Mouse (Mus musculus) kidney, postnatal 14 days (tissue): ENCODE results near the gene Abcc3.
"Not testable (repeated sequence)": the region's sequence is repeated elsewhere in the genome, so short reads cannot be mapped to it uniquely, and the experiment has no call there.

Experiments used
- DNase-seq: peaks from one replicate; pipeline ENCODE4 v3.0.0; 2022; ENCODE audit warnings: mixed read lengths

Gene Abcc3

DNA sequence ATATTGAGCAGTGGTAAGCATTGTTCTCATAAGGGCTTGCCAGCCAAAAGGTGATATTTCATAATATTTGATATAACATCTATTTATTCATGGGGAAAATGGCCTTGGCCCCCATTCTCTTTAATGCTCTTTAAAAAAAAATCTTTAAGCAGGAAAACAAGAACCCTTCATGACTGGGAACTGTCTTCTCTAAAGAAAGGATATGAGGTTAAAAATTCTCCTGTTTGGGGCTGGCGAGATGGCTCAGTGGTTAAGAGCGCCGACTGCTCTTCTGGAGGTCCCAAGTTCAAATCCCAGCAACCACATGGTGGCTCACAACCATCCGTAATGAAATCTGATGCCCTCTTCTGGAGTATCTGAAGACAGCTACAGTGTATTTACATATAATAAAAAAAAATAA lies 9.2 kb upstream of the Abcc3 start:
- not testable (repeated sequence) for DNase-seq

- DNase-seq, result no peak
Measured at GRCm38 (mm10) chr11:94400996-94401395, 8.2 kb upstream of the Abcc3 start.

DNA sequence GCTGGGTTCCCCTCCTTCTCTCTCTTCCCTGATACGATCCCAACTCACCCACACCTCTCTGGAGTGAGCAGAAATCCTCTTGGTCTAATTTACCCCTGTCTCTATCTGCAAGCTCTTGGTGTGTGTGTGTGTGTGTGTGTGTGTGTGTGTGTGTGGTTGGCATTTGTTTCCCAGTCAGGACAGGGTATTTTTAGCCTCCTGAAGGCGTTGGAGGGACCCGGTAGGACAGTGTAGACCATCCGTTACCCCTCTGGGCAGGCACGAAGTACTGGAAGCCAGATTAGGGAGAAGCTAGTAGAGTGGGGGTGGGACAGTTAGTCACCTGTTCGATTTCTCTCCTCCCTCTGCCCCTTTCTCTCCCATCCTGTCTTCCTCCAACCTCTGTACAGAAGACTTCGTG lies 1.3 kb upstream of the Abcc3 start:
- no peak for DNase-seq

- not testable (repeated sequence) for DNase-seq
Measured at GRCm38 (mm10) chr11:94393490-94393889, 693 bp upstream of the Abcc3 start.

DNA sequence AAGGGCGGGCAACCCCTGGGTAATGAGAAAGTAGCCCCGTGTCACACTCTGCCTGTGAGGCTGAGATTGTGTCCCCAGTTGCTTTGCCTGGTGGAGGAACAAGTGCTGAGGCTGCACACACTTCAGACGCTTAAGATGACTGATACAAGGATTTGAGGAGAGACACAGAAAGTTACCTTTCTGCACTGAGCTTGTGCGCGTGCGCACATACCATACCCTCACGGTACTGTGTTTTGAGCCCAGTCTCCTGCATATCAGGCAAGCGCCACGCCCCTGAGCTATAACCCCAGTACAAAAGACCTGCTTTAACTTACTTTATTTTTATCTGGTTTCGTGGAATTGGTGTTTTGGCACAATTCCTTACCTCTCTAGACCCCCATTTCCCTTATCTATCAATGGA lies 1.1 kb downstream of the Abcc3 start:
- no peak for DNase-seq

GRCm38 (mm10) chr11:94390825-94391224 lies 2.0 kb downstream of the Abcc3 start:
- no peak for DNase-seq

- DNase-seq, result no peak
Measured at GRCm38 (mm10) chr11:94389724-94390396, 2.9 kb downstream of the Abcc3 start.

- DNase-seq, result no peak
Measured at GRCm38 (mm10) chr11:94389021-94389420, 3.8 kb downstream of the Abcc3 start.

GRCm38 (mm10) chr11:94387756-94388155 lies 5.0 kb downstream of the Abcc3 start:
- no peak for DNase-seq

- peak; percentile 83 for DNase-seq
Measured at GRCm38 (mm10) chr11:94385977-94386771, 6.6 kb downstream of the Abcc3 start.

DNA sequence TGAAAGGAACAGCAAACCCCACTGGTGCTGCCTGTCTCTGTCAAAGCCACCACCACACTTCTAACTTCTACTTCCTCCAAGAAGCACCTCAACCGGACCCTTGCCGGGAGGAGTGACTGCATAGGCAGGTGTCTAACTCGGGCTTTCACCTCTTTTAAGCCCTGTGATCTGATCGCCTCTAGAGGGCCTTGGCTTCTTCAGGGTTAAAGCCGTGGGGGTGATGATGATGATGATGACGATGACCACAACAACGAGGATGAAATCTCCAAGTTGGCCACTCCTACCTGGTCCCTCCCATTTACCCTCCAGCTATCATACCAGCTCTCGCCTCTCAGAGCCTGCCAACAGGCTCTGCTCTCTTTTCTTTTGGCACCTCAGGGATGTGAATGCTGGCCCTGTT lies 13.1 kb downstream of the Abcc3 start:
- no peak for DNase-seq

GRCm38 (mm10) chr11:94379061-94379460 lies 13.7 kb downstream of the Abcc3 start:
- peak; percentile 48 for DNase-seq

DNA sequence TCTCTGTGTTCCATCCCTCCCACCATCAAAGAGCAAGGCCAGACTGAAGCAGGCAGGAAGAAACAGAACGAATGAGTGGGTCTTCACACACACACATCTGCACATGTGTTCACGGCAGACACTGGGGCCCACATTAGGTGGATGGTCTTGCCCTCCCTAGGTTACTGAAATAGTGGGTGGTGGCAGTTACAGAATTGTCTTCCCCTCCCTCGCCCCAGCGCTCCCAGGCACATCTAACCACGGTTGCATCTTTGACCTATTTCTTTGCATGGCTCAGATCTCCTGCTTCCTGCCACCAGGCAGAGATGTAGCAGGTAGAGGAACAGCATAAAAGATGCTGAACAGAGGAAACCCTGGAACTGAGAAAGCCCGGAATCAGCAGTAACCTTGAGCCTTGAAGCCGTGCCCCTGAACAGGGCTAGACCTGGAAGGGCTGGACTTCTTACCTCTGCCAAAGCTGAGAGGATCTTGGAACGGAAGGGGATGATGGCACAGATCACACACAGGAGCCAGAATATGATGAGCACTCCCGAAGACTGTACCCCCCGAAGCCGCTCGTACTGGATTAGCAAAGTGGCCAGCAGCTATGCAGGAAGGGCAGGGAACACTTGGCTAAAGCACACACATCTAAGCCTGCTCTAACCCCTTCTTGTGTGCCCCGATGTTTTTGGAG lies 18.4 kb downstream of the Abcc3 start:
- no peak for DNase-seq

- DNase-seq, result no peak
Measured at GRCm38 (mm10) chr11:94370809-94371208, 22.0 kb downstream of the Abcc3 start.

GRCm38 (mm10) chr11:94369981-94370380 lies 22.8 kb downstream of the Abcc3 start:
- no peak for DNase-seq

DNA sequence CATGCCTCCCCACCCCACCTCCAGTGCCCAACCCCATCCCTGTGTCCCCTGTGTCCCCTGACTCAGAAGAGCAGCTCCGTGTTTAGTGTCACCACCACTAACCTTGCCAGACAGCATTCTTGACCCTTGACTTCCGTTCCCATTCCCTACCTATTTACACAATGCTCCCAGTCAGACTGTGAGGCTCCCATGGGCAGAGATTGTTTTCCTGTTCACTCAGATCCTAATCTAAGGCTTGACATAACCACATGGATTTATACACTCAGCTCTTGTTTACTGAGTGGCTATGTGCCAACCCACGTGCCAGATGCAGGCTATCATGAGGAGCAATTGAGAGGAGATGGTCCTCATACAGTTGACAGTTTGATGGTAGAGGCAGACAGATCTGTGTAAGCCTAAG lies 27.5 kb downstream of the Abcc3 start:
- no peak for DNase-seq

DNA sequence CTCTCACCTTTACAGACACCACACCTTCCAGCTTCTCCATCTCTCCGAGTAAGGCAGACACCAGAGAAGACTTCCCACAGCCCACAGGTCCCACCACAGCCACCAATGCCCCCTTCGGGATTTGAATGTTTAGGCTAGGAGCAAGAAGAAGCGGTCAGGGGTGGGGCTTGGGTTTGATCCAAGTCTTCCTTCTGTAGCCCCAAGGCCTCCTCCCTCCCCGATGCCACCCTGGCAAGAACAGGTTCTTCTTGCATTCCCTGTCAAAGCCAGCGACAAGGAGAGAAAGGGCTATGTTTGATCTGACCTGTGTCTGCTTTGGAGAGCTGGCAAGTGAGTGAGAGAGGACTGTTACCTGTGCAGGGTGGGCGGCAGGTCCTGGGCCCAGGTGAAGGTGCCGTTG lies 29.1 kb downstream of the Abcc3 start:
- no peak for DNase-seq

DNA sequence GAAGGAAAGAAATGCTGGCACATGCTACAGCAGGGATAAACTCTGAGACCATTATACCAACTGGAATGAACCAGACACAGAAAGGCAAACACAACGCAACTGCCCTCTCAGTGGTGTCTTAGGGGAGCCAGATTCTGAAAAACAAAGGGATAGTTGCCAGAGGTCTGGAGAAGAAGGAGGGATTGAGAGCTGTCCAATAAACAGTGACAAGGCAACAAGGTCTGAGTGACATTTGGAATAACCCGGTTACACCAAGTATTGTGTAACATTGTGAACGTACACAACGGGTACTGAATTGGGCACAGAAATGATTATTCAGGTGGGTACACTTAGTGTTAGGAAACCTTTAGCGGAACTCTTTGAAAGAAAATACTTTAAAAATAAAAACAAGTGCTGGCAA lies 30.7 kb downstream of the Abcc3 start:
- DNase-seq, result no peak

GRCm38 (mm10) chr11:94361166-94361870 lies 31.5 kb downstream of the Abcc3 start:
- DNase-seq, result no peak

GRCm38 (mm10) chr11:94359168-94359567 lies 33.6 kb downstream of the Abcc3 start:
- DNase-seq, result no peak

GRCm38 (mm10) chr11:94355521-94356217 lies 37.1 kb downstream of the Abcc3 start:
- DNase-seq, result no peak

GRCm38 (mm10) chr11:94351094-94351493 lies 41.7 kb downstream of the Abcc3 start:
- DNase-seq, result no peak

DNA sequence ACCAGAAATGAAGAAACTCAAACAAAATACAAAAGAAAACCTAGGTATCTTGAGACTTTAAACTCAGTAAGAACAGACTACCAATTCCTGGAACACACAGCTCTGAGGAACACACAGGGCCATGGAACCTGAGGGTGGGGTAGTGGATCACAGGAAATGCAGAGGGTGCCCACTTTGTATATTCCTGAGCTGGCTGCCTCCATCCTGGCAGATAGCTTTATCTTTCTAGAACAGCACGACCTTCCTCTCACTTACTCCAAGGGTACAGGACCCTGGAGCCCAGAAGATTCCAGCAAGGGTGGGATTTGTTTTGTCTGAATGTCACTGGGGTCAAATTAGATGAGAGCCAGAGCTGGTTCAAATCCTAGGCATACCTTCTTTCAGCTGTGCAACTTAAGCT lies 42.5 kb downstream of the Abcc3 start:
- DNase-seq, result no peak
